Mouse (Mus musculus): Measurements from ENCODE around the gene Enc1.

DNA sequence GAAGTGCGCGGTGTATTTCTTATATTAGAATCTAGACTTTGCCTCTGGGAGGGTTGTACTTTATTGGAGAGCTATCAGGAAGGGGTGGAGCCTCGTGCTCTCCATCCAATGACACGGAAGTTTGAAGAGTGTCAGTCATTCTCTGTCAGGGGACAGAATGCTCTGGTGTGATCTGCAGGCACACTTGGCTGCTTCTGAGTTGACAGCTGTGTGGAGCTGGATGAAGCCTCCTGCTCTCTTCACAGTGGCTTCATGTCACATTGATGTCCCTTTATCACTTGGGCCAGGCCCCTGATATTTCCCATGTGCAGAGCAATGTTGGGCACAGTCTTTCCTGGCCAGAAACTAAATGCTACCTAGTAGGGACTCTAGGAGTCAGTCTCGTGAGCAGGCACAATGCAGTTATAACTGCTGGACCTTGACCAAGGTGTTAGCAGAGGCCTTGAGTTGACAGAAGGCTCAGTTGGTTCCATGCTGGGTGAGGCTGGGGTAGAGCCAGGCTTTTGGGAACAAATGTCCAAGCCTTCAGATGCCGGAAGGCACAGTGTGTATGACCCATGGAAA is 12.6 kb downstream of the Enc1 start:
- TF ChIP-seq POLR2A (IDR thresholded peaks at IDR 0.05; ENCODE audit: borderline replicate concordance, control insufficient read depth, low read depth, low read length) = no peak
- no peak for TF ChIP-seq CTCF (IDR thresholded peaks at IDR 0.05; ENCODE audit: control insufficient read depth, insufficient read depth, low read length)

All from bone marrow, adult 2 months (tissue).